Mouse (Mus musculus) ES-E14 (cell line): Measurements from ENCODE around the gene Hist1h4b.

Experiments
- CHD2 ChIP-seq: IDR thresholded peaks from 2 replicates; pipeline ENCODE4 v1.6.1; 2014; ENCODE audit warnings: mild to moderate bottlenecking, low read depth, low read length, inconsistent platforms
- HCFC1 ChIP-seq: IDR thresholded peaks from 2 replicates; pipeline ENCODE4 v1.6.1; 2012; ENCODE audit warnings: low read length, inconsistent platforms, borderline replicate concordance; ENCODE audit not compliant: insufficient read depth
- MAFK ChIP-seq: IDR thresholded peaks from 2 replicates; pipeline ENCODE4 v1.6.1; 2014; ENCODE audit warnings: mild to moderate bottlenecking, low read depth, low read length, inconsistent platforms; ENCODE audit not compliant: insufficient read depth
- ZC3H11A ChIP-seq: IDR thresholded peaks from 2 replicates; pipeline ENCODE4 v1.6.1; 2012; ENCODE audit warnings: low read depth, mild to moderate bottlenecking, inconsistent platforms, low read length, borderline replicate concordance
- ZNF384 ChIP-seq: IDR thresholded peaks from 2 replicates; pipeline ENCODE4 v1.6.1; 2012; ENCODE audit warnings: low read depth, low read length, inconsistent platforms

GRCm38 (mm10) chr13:23739922-23740252, 16.9 kb upstream of the Hist1h4b start:
- TF ChIP-seq ZNF384 (no peak), ZC3H11A (no peak), MAFK (no peak), CHD2 (no peak), HCFC1 (no peak)
